Mouse (Mus musculus) kidney, postnatal 36 days (tissue): ENCODE measurements around the gene Bmpr2.

ENCODE experiments used
- DNase-seq, 2 experiments: peaks; one replicate each; pipeline ENCODE4 v3.0.0; 2021 to 2022; ENCODE audit warnings: mixed read lengths in 2 of 2

Gene Bmpr2

GRCm38 (mm10) chr1:59901082-59901876 lies 138.1 kb downstream of the Bmpr2 start:
- no peak for DNase-seq

GRCm38 (mm10) chr1:59902634-59903033 lies 139.4 kb downstream of the Bmpr2 start:
- DNase-seq, result peak; percentile 42 to 83

GRCm38 (mm10) chr1:59904630-59905295 lies 141.6 kb downstream of the Bmpr2 start:
- DNase-seq, result no peak

- peak in 1 of 2 experiments; percentile 58 for DNase-seq
These were observed 142.7 kb downstream of the Bmpr2 start for GRCm38 (mm10) chr1:59905916-59906315.

- DNase-seq, result no peak
These were observed 143.8 kb downstream of the Bmpr2 start for GRCm38 (mm10) chr1:59906819-59907521.

- peak in 1 of 2 experiments; percentile 66 for DNase-seq
These were observed 144.5 kb downstream of the Bmpr2 start for GRCm38 (mm10) chr1:59907700-59908099.

GRCm38 (mm10) chr1:59910941-59911340 lies 147.7 kb downstream of the Bmpr2 start:
- no peak for DNase-seq

- peak; percentile 99 for DNase-seq
These were observed 149.4 kb downstream of the Bmpr2 start, which contains the start of gene Fam117b for GRCm38 (mm10) chr1:59912413-59913157. TSS of gene Fam117b (plus strand) at chr1:59913006.

- DNase-seq, result peak; percentile 18 to 63
These were observed 150.1 kb downstream of the Bmpr2 start for GRCm38 (mm10) chr1:59913195-59913868.

GRCm38 (mm10) chr1:59913869-59914225 lies 150.6 kb downstream of the Bmpr2 start:
- peak in 1 of 2 experiments; percentile 27 for DNase-seq

GRCm38 (mm10) chr1:59914799-59915198 lies 151.6 kb downstream of the Bmpr2 start:
- DNase-seq, result no peak

- DNase-seq, result peak; percentile 39 to 54
These were observed 152.8 kb downstream of the Bmpr2 start for GRCm38 (mm10) chr1:59915843-59916610.

GRCm38 (mm10) chr1:59917401-59917800 lies 154.2 kb downstream of the Bmpr2 start:
- DNase-seq, result no peak

GRCm38 (mm10) chr1:59918075-59918474 lies 154.9 kb downstream of the Bmpr2 start:
- no peak for DNase-seq

GRCm38 (mm10) chr1:59923201-59923600 lies 160.0 kb downstream of the Bmpr2 start:
- DNase-seq, result peak in 1 of 2 experiments; percentile 45

GRCm38 (mm10) chr1:59923673-59924072 lies 160.5 kb downstream of the Bmpr2 start:
- DNase-seq, result no peak

- no peak for DNase-seq
These were observed 161.2 kb downstream of the Bmpr2 start for GRCm38 (mm10) chr1:59924411-59924810.

- DNase-seq, result no peak
These were observed 162.9 kb downstream of the Bmpr2 start for GRCm38 (mm10) chr1:59926021-59926672.

GRCm38 (mm10) chr1:59927131-59927680 lies 164.0 kb downstream of the Bmpr2 start:
- DNase-seq, result no peak
